Mouse (Mus musculus): ENCODE measurements at regions not wholly inside any gene's neighbourhood (a gene's known extent, or its start where the extent isn't known, plus 50 kb on each side); places are given as distances from the start of the nearest gene placed in this dataset.

GRCm38 (mm10) chr11:114238316-114238715 is 171.5 kb upstream of the Sdk2 start:
- H3K79me2 ChIP-seq (replicated peaks; ENCODE audit: control insufficient read depth, extremely low read depth, insufficient read depth, poor library complexity, severe bottlenecking) = no peaks in the 10 kb centered on the region
- H3K4me1 ChIP-seq (ENCODE audit: control insufficient read depth in 1 of 2, insufficient read depth in 2 of 2) = 0 out of 4 replicates have a peak, but pooled peaks cover 0 to 4% of the 10 kb centered on the region in 2 experiments
- TF ChIP-seq RAD21 (IDR thresholded peaks at IDR 0.05; ENCODE audit: low read depth, low read length) = no peak
- no peak for TF ChIP-seq IRF4 (IDR thresholded peaks at IDR 0.05; ENCODE audit: low read depth, low read length)
- in situ Hi-C loops (cut with MboI; ENCODE audit: low pct_ligation_motif_present, low pct_unique_long_range_greater_than_20kb, low sequenced_read_pairs) (no loop called here), dilution Hi-C loops (cut with MboI; ENCODE audit: extremely low pct_ligation_motif_present, extremely low pct_unique_long_range_greater_than_20kb, low sequenced_read_pairs) (no loop called here)
- H3K4me3 ChIP-seq (replicated peaks in 1 of 3; ENCODE audit: low read depth in 2 of 3, low read length in 2 of 3, poor library complexity in 1 of 3) = no peak overlapping the region
- no peak overlapping the region for H3K4me2 ChIP-seq (ENCODE audit: insufficient read depth, low read depth, poor library complexity, severe bottlenecking)
- no peak overlapping the region for H3K27ac ChIP-seq (ENCODE audit: insufficient read depth, low read depth)
- no peak for DNase-seq (ENCODE audit: extremely low read depth)
- H3K27me3 ChIP-seq (replicated peaks) = peaks cover 90% of the 10 kb centered on the region
- H3K9ac ChIP-seq (ENCODE audit: insufficient read depth, low read depth) = no peak overlapping the region
- H3K36me3 ChIP-seq (replicated peaks in 1 of 2; ENCODE audit: control insufficient read depth in 1 of 2, insufficient read depth in 1 of 2, low read length in 1 of 2) = no peaks in the 10 kb centered on the region
- peaks cover 15% of the 10 kb centered on the region for H3K9me3 ChIP-seq (replicated peaks; ENCODE audit: low read length)

DNA sequence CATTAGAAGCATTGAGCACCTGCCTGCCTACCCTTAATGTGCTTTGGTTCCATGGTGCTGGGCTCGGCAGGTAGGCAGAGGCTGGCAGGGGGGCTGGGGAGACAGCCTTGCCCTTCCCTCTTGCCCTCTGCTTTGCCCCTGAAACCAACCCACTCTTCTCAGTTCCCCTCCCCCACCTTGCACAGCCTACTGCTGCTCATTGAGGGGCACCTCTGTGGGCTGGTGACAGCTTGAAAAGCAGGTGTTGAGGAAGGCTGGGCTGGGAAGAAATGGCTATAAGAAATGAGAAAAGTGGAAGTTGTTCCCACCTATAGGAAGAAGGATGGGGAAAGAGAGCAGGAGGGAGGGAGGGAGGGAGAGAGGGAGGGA is 167.7 kb upstream of the Sdk2 start:
- Histone ChIP-seq H3K4me3 (replicated peaks in 1 of 3; ENCODE audit: low read depth in 2 of 3, low read length in 2 of 3, poor library complexity in 1 of 3) (no peak overlapping the region), H3K27me3 (replicated peaks) (peaks cover 86% of the 10 kb centered on the region), H3K4me1 (ENCODE audit: control insufficient read depth in 1 of 2, insufficient read depth in 2 of 2) (0 out of 4 replicates have a peak, but pooled peaks cover 0 to 4% of the 10 kb centered on the region in 2 experiments), H3K4me2 (ENCODE audit: insufficient read depth, low read depth, poor library complexity, severe bottlenecking) (no peak overlapping the region), H3K9me3 (replicated peaks; ENCODE audit: low read length) (peaks cover 15% of the 10 kb centered on the region), H3K9ac (ENCODE audit: insufficient read depth, low read depth) (no peak overlapping the region), H3K79me2 (replicated peaks; ENCODE audit: control insufficient read depth, extremely low read depth, insufficient read depth, poor library complexity, severe bottlenecking) (no peaks in the 10 kb centered on the region), H3K27ac (ENCODE audit: insufficient read depth, low read depth) (no peak overlapping the region), H3K36me3 (replicated peaks in 1 of 2; ENCODE audit: control insufficient read depth in 1 of 2, insufficient read depth in 1 of 2, low read length in 1 of 2) (no peaks in the 10 kb centered on the region)
- TF ChIP-seq MAX (IDR thresholded peaks at IDR 0.05; ENCODE audit: low read length) (no peak), ELF1 (IDR thresholded peaks at IDR 0.05; ENCODE audit: low read depth, low read length) (no peak), NELFE (IDR thresholded peaks at IDR 0.05; ENCODE audit: low read depth, low read length) (no peak), POLR2AphosphoS2 (IDR thresholded peaks at IDR 0.05; ENCODE audit: low read depth, low read length) (no peak), MXI1 (IDR thresholded peaks at IDR 0.05; ENCODE audit: low read depth, low read length) (no peak), TCF12 (IDR thresholded peaks at IDR 0.05; ENCODE audit: low read depth, low read length) (no peak), SMC3 (IDR thresholded peaks at IDR 0.05; ENCODE audit: low read depth, low read length) (no peak), ZNF384 (IDR thresholded peaks at IDR 0.05; ENCODE audit: low read depth, low read length) (no peak), RCOR1 (conservative IDR thresholded peaks at IDR 0.05; ENCODE audit: low read depth, low read length) (no peak), JUN (IDR thresholded peaks at IDR 0.05; ENCODE audit: insufficient read depth, low read depth, low read length) (no peak), MYC (IDR thresholded peaks at IDR 0.05; ENCODE audit: low read depth, low read length) (no peak), KAT2A (IDR thresholded peaks at IDR 0.05; ENCODE audit: insufficient replicate concordance, low read length) (no peak), E2F4 (IDR thresholded peaks at IDR 0.05; ENCODE audit: insufficient replicate concordance, low read depth, low read length) (no peak), RAD21 (IDR thresholded peaks at IDR 0.05; ENCODE audit: low read depth, low read length) (no peak), ETS1 (conservative IDR thresholded peaks at IDR 0.05; ENCODE audit: low read depth, low read length) (no peak), USF2 (conservative IDR thresholded peaks at IDR 0.05; ENCODE audit: low read depth, low read length) (no peak), GABPA (IDR thresholded peaks at IDR 0.05; ENCODE audit: insufficient replicate concordance, low read depth, low read length) (no peak), IRF4 (IDR thresholded peaks at IDR 0.05; ENCODE audit: low read depth, low read length) (no peak)
- dilution Hi-C loops (cut with MboI; ENCODE audit: extremely low pct_ligation_motif_present, extremely low pct_unique_long_range_greater_than_20kb, low sequenced_read_pairs) (no loop called here), in situ Hi-C loops (cut with MboI; ENCODE audit: low pct_ligation_motif_present, low pct_unique_long_range_greater_than_20kb, low sequenced_read_pairs) (no loop called here)
- DNase-seq (ENCODE audit: extremely low read depth) = no peak

Data from CH12.LX (cell line).